Mouse (Mus musculus) lung, embryonic 16.5 days (tissue): ENCODE data around the gene Sf1. TPM values are rescaled to one million over a fixed set of nuclear protein-coding genes. Genes with fewer than 3 reads are reported as not detected.
A peak's percentile ranks its signal among the peaks of the same experiment; 100 is the strongest.

Experiments
- ATAC-seq: fragments of 200-750 bp; cut with Nextera tagmentation; 2 replicates; pipeline ENCODE4 v1.8.0; 2017; ENCODE audit warnings: low read depth, mild to moderate bottlenecking, moderate library complexity
- H3K27ac ChIP-seq: fragments of 300-500 bp; sonication (generic); 2 replicates; pipeline ENCODE4 v1.5.1; 2014; ENCODE audit warnings: mild to moderate bottlenecking, control low read depth, low read length
- H3K27me3 ChIP-seq: fragments of 300-500 bp; sonication (generic); 2 replicates; pipeline ENCODE4 v1.6.1; 2014; ENCODE audit warnings: low read depth, low read length, mixed read lengths; ENCODE audit not compliant: control insufficient read depth, insufficient read depth
- H3K36me3 ChIP-seq: fragments of 300-500 bp; sonication (generic); 2 replicates; pipeline ENCODE4 v1.6.1; 2014; ENCODE audit warnings: low read length; ENCODE audit not compliant: control insufficient read depth, insufficient read depth
- H3K4me1 ChIP-seq: fragments of 300-500 bp; sonication (generic); replicated peaks from 2 replicates; pipeline ENCODE4 v1.6.1; 2014; ENCODE audit warnings: low read length, mixed read lengths; ENCODE audit not compliant: control insufficient read depth, insufficient read depth
- H3K4me2 ChIP-seq: fragments of 300-500 bp; sonication (generic); 2 replicates; pipeline ENCODE4 v1.6.1; 2014; ENCODE audit warnings: low read depth, low read length, control low read depth
- H3K4me3 ChIP-seq: fragments of 300-500 bp; sonication (generic); 2 replicates; pipeline ENCODE4 v1.5.1; 2014; ENCODE audit warnings: mild to moderate bottlenecking, low read length, control low read depth
- H3K9ac ChIP-seq: fragments of 300-500 bp; sonication (generic); 2 replicates; pipeline ENCODE4 v1.6.1; 2014; ENCODE audit warnings: low read length, control low read depth
- H3K9me3 ChIP-seq: fragments of 300-500 bp; sonication (generic); 2 replicates; pipeline ENCODE4 v1.6.1; 2016; ENCODE audit warnings: low read length; ENCODE audit not compliant: control insufficient read depth
- WGBS: fragments of 180-500 bp; shearing (Covaris S2); extraction: QIAGEN DNeasy Blood & Tissue Kit; methylation state at CpG from one replicate; pipeline ENCODE4 v1.1.7; 2014; 5-methylcytosine and 5-hydroxymethylcytosine counted together
- polyA plus RNA-seq: library from polyadenylated mRNA; unstranded; fragments of >200 nt; fragmentation: Nextera tagmentation; extraction: Ambion mirVana; gene quantifications from 2 replicates; pipeline ENCODE4 v1.2.1, GENCODE M21; 2015

Sf1 gene
- polyA plus RNA-seq, 1 experiment from 2014 or later = 132 TPM

GRCm38 (mm10) chr19:6347615-6348014, 15.9 kb upstream of the Sf1 start:
- WGBS = 89% methylated on average over 4 of the region's 4 CpGs
- H3K36me3 ChIP-seq = peaks cover 18% of the 10 kb centered on the region
- no peaks in the 10 kb centered on the region for H3K27me3 ChIP-seq
- no peak overlapping the region for H3K9ac ChIP-seq
- no peak overlapping the region for H3K27ac ChIP-seq
- H3K9me3 ChIP-seq = no peaks in the 10 kb centered on the region
- no peak overlapping the region for H3K4me3 ChIP-seq
- H3K4me2 ChIP-seq = no peak overlapping the region
- ATAC-seq = no peak
- no peaks in the 10 kb centered on the region; the same call in 1 of the 2 replicates for H3K4me1 ChIP-seq

GRCm38 (mm10) chr19:6348717-6349116, 14.8 kb upstream of the Sf1 start:
- WGBS = 61% methylated on average over 9 of the region's 9 CpGs
- no peaks in the 10 kb centered on the region; the same call in 1 of the 2 replicates for H3K4me1 ChIP-seq
- no peak overlapping the region for H3K4me3 ChIP-seq
- no peak overlapping the region for H3K4me2 ChIP-seq
- peaks cover 18% of the 10 kb centered on the region for H3K36me3 ChIP-seq
- 0 out of 2 replicates have a peak, but pooled peaks have one; percentile 24 for ATAC-seq
- H3K9ac ChIP-seq = no peak overlapping the region
- H3K27ac ChIP-seq = peak overlapping the region; percentile 76
- H3K27me3 ChIP-seq = no peaks in the 10 kb centered on the region
- H3K9me3 ChIP-seq = no peaks in the 10 kb centered on the region

- peaks cover 18% of the 10 kb centered on the region for H3K36me3 ChIP-seq
- 27% methylated on average over 14 of the region's 14 CpGs for WGBS
Observed at GRCm38 (mm10) chr19:6349215-6349983, 14.1 kb upstream of the Sf1 start.

GRCm38 (mm10) chr19:6351431-6352106, 11.9 kb upstream of the Sf1 start:
- ATAC-seq = no peak
- Histone ChIP-seq H3K36me3 (peaks cover 10% of the 10 kb centered on the region), H3K4me2 (no peak overlapping the region), H3K4me1 (no peaks in the 10 kb centered on the region; the same call in 1 of the 2 replicates), H3K9ac (no peak overlapping the region), H3K9me3 (no peaks in the 10 kb centered on the region), H3K27me3 (no peaks in the 10 kb centered on the region), H3K4me3 (no peak overlapping the region), H3K27ac (no peak overlapping the region)
- WGBS = 54% methylated on average over 13 of the region's 14 CpGs

More at GRCm38 (mm10) chr19:6349215-6349983, 14.1 kb upstream of the Sf1 start:
- Histone ChIP-seq H3K27me3 (no peaks in the 10 kb centered on the region), H3K9ac (no peak overlapping the region), H3K4me3 (no peak overlapping the region), H3K9me3 (no peaks in the 10 kb centered on the region), H3K4me1 (no peaks in the 10 kb centered on the region; the same call in 1 of the 2 replicates), H3K27ac (peak overlapping the region; percentile 76), H3K4me2 (no peak overlapping the region)
- peak; percentile 70 for ATAC-seq

GRCm38 (mm10) chr19:6352107-6352505, 11.4 kb upstream of the Sf1 start:
- Histone ChIP-seq H3K4me3 (no peak overlapping the region), H3K9me3 (no peaks in the 10 kb centered on the region), H3K4me1 (no peaks in the 10 kb centered on the region; the same call in 1 of the 2 replicates), H3K4me2 (no peak overlapping the region), H3K9ac (no peak overlapping the region), H3K27ac (no peak overlapping the region), H3K27me3 (no peaks in the 10 kb centered on the region), H3K36me3 (peaks cover 5% of the 10 kb centered on the region; the same call in 1 of the 2 replicates)
- 77% methylated on average over 2 of the region's 2 CpGs for WGBS
- ATAC-seq = no peak

- no peak overlapping the region for H3K9ac ChIP-seq
- H3K4me2 ChIP-seq = no peak overlapping the region
- H3K27me3 ChIP-seq = no peaks in the 10 kb centered on the region
- 72% methylated on average over 7 of the region's 7 CpGs for WGBS
- peaks cover 4% of the 10 kb centered on the region; the same call in 1 of the 2 replicates for H3K36me3 ChIP-seq
- ATAC-seq = no peak
- no peaks in the 10 kb centered on the region for H3K9me3 ChIP-seq
- no peak overlapping the region for H3K27ac ChIP-seq
- no peaks in the 10 kb centered on the region; the same call in 1 of the 2 replicates for H3K4me1 ChIP-seq
- H3K4me3 ChIP-seq = no peak overlapping the region
Observed at GRCm38 (mm10) chr19:6354030-6354429, 9.5 kb upstream of the Sf1 start.

- Histone ChIP-seq H3K4me1 (peaks cover 16% of the 10 kb centered on the region), H3K4me2 (no peak overlapping the region), H3K9me3 (no peaks in the 10 kb centered on the region), H3K9ac (no peak overlapping the region), H3K4me3 (no peak overlapping the region), H3K27ac (no peak overlapping the region), H3K36me3 (peaks cover 12% of the 10 kb centered on the region), H3K27me3 (no peaks in the 10 kb centered on the region)
- WGBS = 97% methylated on average over 3 of the region's 3 CpGs
- no peak for ATAC-seq
Observed at GRCm38 (mm10) chr19:6361291-6361690, 2.2 kb upstream of the Sf1 start.

GRCm38 (mm10) chr19:6363091-6363410, 439 bp upstream of the Sf1 start:
- Histone ChIP-seq H3K36me3 (peaks cover 24% of the 10 kb centered on the region), H3K27ac (peak overlapping the region; percentile 79), H3K4me1 (peaks cover 16% of the 10 kb centered on the region), H3K9ac (peak overlapping the region; percentile 69), H3K4me3 (peak overlapping the region; percentile 99), H3K9me3 (no peaks in the 10 kb centered on the region), H3K27me3 (no peaks in the 10 kb centered on the region), H3K4me2 (peak overlapping the region; percentile 82)
- ATAC-seq = no peak
- WGBS = under 1% methylated on average over 11 of the region's 11 CpGs

- H3K36me3 ChIP-seq = peaks cover 24% of the 10 kb centered on the region
- H3K4me3 ChIP-seq = peak overlapping the region; percentile 99
- H3K27ac ChIP-seq = peak overlapping the region; percentile 99
- no peaks in the 10 kb centered on the region for H3K27me3 ChIP-seq
- peak; percentile 13; the same call in 1 of the 2 replicates for ATAC-seq
- H3K4me1 ChIP-seq = peaks cover 16% of the 10 kb centered on the region
- peak overlapping the region; percentile 99 for H3K9ac ChIP-seq
- H3K4me2 ChIP-seq = peak overlapping the region; percentile 95
- H3K9me3 ChIP-seq = no peaks in the 10 kb centered on the region
- under 1% methylated on average over 55 of the region's 55 CpGs for WGBS
Observed at GRCm38 (mm10) chr19:6364317-6364725, 831 bp downstream of the Sf1 start.
